Mouse (Mus musculus) MN1 (cell line): ENCODE measurements around the gene Adam1a.

Experiments used
- DNase-seq: peaks from one replicate; pipeline ENCODE4 v3.0.0-alpha.2; 2016; ENCODE audit warnings: low spot score

Gene Adam1a

GRCm38 (mm10) chr5:121544910-121545792, at the start of gene Adam1a, which contains the start of gene Gm42878:
Gene Adam1a (minus strand): TSS chr5:121545482.
Gene Gm42878 (minus strand): TSS chr5:121545482.
- peak; percentile 68 for DNase-seq

DNA sequence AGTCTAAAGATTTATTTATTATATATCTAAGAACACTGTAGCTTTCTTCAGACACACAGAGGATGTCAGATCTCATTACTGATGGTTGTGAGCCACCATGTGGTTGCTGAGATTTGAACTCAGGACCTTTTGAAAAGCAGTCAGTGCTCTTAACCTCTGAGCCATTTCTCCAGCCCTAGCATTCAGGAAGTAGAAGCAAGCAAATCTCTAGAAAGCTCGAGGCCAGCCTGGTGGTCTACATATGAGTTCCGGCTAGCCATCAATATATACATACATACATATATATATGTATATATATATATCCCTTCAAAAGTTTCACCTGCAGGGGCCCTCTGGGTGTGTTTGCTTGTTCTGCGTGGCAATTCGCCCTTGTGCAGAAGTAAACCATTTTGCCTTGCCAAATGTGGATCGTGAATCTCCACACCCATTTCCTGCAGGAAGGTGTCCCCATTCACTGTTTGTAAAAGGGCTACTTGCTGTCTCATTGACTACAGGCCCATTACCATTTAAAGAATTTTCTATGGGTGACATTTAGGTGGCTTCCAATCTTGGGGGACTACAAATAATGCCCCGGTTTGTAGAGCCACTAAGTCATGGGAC, 49.5 kb upstream of the Adam1a start:
- no peak for DNase-seq

- DNase-seq: peak; percentile 82
Observed at GRCm38 (mm10) chr5:121593451-121594401, 48.4 kb upstream of the Adam1a start, which contains the start of gene Aldh2. Gene Aldh2 (minus strand): TSS chr5:121593824.

- DNase-seq: no peak
Observed at GRCm38 (mm10) chr5:121592816-121593407, 47.6 kb upstream of the Adam1a start.

- DNase-seq: no peak
Observed at GRCm38 (mm10) chr5:121592064-121592815, 47.0 kb upstream of the Adam1a start.

- no peak for DNase-seq
Observed at GRCm38 (mm10) chr5:121591417-121592063, 46.3 kb upstream of the Adam1a start.

- no peak for DNase-seq
Observed at GRCm38 (mm10) chr5:121589928-121590327, 44.6 kb upstream of the Adam1a start.

GRCm38 (mm10) chr5:121586400-121587039, 41.2 kb upstream of the Adam1a start:
- DNase-seq: no peak

DNA sequence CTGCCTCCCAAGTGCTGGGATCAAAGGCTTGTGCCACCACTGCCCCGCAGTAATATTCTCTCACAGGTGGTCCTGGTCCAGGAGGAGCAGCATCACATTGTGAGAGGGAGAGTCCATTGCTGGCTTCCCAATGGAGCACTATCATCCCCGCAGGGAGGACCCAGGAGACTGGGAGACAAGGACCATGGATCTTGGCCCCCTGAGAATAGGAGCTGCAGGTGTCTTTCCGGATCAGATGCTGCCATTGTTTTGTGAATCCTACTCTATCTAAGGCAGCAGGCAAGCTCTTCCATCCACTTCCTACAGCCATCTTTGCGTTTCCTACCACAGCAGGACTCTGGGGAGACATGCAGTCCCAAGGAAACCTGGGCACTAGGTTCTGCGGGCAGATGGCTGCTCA, 40.4 kb upstream of the Adam1a start:
- DNase-seq: no peak

DNA sequence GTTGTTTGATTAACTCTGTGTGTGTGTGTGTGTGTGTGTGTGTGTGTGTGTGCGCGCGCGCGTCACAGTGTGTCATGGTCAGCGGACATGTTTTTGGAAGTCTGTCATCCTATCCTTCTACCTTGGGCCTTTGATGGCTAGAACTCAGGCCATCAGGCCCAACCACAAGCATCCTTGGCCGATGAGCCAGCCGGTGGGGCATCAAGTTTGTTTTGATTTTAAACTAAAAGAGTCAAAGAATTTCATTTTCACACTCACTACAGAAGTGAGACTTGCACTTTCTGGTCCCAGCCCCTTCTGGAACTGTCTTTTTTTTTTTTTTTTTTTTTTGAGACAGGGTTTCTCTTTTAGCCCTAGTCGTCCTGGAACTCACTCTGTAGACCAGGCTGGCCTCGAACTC, 39.7 kb upstream of the Adam1a start:
- no peak for DNase-seq

- DNase-seq: peak; percentile 72
Observed at GRCm38 (mm10) chr5:121583765-121584501, 38.7 kb upstream of the Adam1a start.

- no peak for DNase-seq
Observed at GRCm38 (mm10) chr5:121581945-121582344, 36.7 kb upstream of the Adam1a start.

DNA sequence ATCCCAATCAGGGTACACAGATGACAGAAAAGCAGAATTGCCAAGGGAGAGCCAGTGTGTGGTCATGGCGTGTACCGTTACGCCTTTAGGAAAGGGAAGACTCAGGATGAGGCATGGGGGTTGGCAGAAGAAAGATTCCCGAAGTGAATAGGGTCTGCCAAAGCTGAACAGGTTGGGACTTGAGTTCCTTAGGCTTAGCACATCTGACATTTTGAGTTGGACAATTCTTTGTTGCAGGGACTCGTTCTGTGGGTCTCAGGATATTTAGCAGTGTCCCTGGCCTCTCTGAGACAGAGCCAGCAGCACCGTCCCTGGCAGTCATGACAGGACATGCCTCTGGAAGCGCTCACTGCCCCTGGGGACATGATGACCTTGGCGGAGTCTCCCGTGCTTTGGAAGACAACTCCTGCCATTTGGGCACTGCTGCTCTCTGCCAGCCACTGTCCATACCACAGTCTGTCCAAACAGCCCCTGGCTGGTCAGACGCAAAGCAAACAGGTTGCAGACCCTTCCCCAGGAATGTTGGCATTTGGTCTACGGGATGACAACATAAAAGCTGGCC, 31.7 kb upstream of the Adam1a start:
- DNase-seq: no peak

DNA sequence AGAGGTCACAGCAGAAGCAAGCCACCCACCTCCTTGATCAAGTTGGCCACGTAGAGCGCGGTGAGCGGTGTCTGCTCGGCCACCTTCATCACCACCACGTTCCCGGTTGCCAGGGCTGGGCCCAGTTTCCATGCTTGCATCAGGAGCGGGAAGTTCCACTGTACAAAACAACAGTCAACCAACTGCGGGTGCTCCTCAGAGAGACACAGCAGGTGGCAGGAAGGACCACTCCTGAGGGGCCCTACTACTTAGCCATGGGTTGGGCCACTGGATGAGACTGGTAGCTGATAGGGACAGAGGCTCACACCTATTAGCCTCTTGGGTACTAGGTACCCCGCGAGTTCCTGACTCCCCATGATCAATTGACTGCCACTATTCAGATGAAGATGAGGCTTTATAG, 30.6 kb upstream of the Adam1a start:
- no peak for DNase-seq

- no peak for DNase-seq
Observed at GRCm38 (mm10) chr5:121574145-121574544, 28.9 kb upstream of the Adam1a start.

DNA sequence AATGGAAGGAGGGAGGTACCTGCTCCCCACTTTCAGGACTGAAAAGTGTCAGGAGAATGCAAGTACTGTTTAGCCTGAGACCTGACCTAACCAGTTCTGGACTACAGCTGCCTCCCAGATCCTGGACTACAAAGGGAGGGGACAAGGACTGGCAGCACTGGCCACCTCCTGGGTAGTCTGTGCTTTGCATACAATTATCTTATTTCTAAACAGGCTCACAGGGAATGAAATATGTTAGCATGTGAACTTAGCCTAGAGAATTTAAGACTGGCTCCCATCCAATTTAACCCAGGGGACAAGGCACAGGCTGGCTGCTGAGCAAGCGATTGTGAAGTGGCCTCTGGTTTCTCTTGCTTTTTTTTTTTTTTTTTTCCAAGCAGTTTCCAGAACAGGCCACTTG, 25.5 kb upstream of the Adam1a start:
- peak; percentile 30 for DNase-seq

DNA sequence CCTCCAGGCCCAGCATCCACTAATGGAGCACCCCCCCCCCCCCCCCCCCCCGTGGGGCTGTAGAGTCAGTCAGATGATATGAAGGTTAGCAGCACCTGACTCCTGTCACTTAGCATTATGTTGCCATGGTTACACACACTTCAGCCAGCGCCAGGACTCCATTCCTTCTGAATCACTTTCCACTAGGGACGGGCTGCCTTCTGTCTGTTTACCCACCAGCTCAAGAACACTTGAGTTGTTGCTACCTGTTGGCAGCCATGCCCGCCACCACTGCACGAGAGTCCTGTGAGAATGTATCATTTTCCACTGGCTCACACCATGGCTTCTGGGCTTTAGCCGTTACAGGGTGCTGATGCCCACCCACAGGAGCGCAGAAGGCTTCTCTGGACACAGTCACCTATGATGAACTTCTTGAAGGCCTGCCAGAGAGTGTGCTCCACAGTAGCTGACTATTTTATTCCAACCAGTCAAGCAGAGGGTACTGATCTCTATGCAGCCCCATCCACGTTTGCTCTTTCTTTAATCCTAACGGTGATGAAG, 24.7 kb upstream of the Adam1a start:
- peak; percentile 20 for DNase-seq

GRCm38 (mm10) chr5:121566035-121566681, 20.9 kb upstream of the Adam1a start:
- no peak for DNase-seq
